Mouse (Mus musculus) liver, embryonic 14.5 days (tissue): ENCODE measurements around the gene Aldh1a3.

Experiments
- CTCF ChIP-seq: IDR thresholded peaks from 2 replicates; pipeline ENCODE4 v1.5.1; 2016; ENCODE audit warnings: antibody characterized with exemption, low read depth, control low read depth
- EP300 ChIP-seq: IDR thresholded peaks from 2 replicates; pipeline ENCODE4 v1.6.1; 2016; ENCODE audit warnings: antibody characterized with exemption, low read depth

DNA sequence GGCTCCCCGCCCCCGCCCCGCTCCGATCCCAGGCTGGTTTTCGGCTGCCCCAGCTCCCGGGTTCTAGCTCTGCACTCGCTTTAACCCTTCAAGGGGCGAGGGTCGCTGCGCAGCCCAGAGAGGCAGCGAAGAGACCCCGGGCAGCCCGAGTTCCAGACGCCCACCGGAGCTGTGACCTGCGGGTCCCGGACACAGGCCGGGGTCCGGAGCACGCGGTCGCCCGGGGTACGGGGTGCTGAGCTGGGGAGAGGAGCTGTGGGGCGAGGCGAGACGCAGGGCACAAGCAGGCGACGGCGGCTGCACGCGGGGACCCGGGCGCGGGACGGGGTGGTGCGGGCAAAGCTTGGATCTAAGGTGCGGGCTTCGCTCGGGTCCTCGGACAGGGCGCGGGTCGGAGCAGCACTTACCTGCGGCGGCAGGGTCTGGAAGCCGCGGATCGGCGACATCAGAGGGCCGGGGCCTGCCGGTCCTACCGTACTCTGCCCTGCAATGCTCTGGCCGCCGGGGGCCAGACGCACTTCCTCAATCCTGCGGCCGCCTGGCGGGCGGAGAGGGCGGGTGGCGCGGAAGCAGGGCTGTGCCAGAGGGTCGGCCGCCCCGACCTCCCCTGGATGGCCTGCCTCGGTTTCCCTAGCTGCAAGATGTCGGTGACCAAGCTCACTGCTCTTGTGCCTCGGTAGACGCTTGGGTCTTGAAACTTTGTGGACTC, 39.4 kb downstream of the Aldh1a3 start, which contains the start of gene Lrrk1:
- no peak for TF ChIP-seq EP300
- peak; percentile 60 for TF ChIP-seq CTCF
